Mouse (Mus musculus) right cerebral cortex, adult 18-20 months (tissue): ENCODE measurements around the gene Fgf14.
"Not testable (repeated sequence)": the region's sequence is repeated elsewhere in the genome, so short reads cannot be mapped to it uniquely, and the experiment has no call there.

Source experiments
- DNase-seq: peaks from one replicate; pipeline ENCODE4 v3.0.0; 2022; ENCODE audit warnings: mixed read lengths

The Fgf14 gene

GRCm38 (mm10) chr14:124191913-124192814 lies 484.8 kb downstream of the Fgf14 start:
- DNase-seq: peak; percentile 56

DNA sequence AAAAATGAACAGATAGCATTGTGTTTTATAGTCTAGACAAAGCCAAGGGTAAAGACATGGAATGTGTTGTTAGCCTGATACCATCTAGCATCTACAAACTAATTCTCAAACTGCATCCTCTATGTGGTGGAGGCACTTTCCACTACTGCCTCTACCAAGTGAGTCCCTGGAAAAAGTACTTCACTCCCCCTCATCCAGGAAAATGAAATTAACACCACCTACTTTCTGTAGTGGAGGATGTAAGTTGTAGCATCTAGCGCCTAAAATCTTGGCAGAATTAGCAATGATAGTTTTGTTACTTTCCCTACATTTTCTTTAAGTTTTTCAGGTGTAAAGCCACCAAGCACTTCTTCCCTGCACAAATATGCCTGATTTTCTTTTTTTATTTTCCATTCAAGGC lies 496.7 kb downstream of the Fgf14 start:
- no peak for DNase-seq

DNA sequence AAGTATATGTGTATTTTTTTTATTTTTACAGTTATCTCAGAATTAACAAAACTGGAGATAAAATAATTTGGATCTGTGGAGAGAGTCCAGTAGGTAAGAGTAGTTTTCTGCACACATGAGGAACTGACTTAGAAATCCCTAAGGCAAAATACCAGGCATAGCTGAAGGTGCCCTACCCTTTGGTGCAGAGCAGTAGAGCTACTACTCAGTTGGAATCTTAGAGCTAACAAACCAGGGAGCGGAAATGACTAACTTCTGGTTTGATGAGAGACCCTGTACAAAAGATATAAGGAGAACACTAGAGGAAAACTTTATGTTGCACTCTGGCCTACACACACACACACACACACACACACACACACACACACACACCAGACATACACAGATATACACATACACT lies 502.8 kb downstream of the Fgf14 start:
- DNase-seq: no peak

- DNase-seq: peak; percentile 7
These were observed 513.2 kb downstream of the Fgf14 start for GRCm38 (mm10) chr14:124163618-124164185.

DNA sequence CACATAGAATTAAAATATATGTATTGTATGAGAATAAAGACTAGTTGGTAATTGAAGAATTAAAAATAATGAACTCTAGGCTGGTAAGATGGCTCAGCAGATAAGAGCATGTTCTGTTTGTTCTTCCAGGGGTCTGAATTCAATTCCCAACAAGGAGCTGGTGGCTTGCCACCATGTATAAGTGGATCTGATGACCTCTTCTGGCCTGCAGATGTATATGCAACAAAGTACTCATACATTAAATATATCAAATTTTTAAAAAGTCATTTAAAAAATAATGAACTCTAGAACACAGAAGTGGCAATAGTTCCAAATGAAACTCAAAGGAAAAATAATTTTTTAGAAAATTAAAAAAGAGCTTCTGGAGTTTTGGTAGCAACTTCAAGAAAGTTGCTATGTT lies 529.5 kb downstream of the Fgf14 start:
- DNase-seq: no peak

- DNase-seq: no peak
These were observed 569.6 kb downstream of the Fgf14 start for GRCm38 (mm10) chr14:124107205-124107873.

DNA sequence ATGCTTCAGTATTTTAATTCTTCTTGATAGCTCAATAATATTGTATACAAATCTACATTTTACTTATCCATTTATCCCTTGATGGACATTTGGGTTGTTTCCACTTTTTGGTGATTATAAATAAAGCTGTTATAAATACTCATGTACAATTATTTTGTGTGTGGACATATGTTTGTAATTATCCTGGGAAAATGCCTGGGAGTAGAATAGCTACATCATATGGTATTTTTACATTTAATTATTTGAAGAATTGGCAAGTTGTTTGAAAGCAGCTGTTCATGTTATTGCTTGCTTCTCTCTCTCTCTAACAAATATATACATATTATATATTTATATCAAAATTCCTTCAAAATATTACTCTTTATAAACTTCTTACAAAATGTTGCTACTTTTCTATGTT lies 593.8 kb downstream of the Fgf14 start:
- no peak for DNase-seq

DNA sequence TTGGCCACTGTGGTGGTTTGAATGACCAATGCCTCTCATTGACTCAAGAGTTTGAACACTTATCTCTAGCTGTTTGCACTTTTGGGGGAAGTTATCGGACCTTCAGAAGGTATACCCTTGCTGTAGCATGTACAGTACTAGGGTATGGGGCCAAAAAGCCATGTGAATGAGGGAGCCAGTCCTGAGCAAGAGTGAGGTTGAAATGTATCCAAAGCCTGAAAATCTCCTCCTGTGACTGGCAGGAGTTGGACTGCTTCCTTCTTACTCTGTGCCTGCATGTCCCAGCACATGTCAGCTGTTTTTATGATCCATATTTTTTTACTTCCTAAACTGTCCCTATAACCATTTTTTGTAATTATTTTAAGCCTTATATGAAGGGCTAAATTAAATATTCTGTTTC lies 632.9 kb downstream of the Fgf14 start:
- no peak for DNase-seq

DNA sequence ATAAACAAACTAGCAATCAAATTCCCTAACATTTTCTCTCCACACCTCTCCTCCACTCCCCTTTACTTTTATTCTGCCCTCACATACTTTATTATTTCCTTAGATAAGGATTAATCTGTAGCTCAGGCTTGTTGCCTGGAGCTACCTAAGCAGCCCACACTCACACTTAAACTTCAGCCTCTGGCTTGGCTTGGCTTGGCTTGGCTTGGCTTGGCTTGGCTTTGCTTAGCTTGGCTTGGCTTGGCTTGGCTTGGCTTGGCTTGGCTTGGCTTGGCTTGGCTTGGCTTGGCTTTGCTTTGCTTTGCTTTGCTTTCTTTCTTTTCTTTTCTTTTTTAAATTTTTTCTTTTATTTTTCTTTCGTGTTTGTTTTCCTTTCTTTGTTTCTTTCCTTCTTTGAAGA lies 636.3 kb downstream of the Fgf14 start:
- no peak for DNase-seq

DNA sequence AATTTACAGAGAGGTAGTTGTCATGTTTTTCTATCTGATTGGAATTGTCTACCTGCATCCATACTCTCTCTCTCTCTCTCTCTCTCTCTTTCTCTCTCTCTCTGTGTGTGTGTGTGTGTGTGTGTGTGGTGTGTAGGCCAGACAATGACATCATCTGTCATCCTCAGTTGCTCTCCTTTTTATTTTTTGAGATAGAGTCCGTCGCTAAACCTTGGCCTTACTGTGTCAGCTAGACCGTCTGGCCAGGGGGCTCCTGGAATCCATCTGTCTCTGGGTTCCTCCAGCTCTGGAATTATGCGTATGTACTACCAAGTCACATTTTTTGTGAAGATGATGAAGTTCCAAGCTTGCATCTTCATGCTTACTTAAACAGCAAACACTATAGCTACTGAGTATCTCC lies 639.5 kb downstream of the Fgf14 start:
- DNase-seq: no peak

DNA sequence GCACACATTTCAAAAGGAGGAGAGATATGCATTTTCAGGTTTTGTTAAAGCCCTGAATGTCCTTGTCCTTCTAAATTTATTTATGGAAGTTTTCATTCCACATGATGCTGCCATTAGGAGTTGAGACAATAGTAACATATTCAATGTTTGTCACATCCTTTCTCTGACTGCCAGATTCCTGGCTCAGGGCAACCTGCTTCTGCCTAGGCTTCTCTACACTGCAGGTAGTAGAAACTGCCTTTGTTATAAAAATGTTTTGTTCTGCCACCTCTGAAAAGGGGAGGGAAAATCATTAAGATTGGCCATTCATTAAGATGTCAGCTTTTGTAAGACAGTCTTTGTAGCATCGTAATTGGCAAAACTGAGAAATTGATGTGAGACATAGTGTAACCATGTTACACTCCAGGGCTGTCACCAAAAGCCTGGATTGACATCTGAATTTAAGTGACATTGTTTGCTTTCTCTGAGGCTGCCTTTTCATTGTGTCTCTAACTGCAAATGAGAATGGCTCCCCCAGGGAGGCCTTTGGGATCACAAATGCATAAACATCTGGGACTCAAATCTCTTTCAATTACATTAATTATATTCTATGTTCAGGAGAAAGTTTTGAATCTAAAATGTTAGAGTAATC lies 640.2 kb downstream of the Fgf14 start:
- DNase-seq: no peak

GRCm38 (mm10) chr14:124033302-124033701 lies 643.6 kb downstream of the Fgf14 start:
- not testable (repeated sequence) for DNase-seq

GRCm38 (mm10) chr14:124027886-124028670 lies 648.8 kb downstream of the Fgf14 start:
- no peak for DNase-seq

DNA sequence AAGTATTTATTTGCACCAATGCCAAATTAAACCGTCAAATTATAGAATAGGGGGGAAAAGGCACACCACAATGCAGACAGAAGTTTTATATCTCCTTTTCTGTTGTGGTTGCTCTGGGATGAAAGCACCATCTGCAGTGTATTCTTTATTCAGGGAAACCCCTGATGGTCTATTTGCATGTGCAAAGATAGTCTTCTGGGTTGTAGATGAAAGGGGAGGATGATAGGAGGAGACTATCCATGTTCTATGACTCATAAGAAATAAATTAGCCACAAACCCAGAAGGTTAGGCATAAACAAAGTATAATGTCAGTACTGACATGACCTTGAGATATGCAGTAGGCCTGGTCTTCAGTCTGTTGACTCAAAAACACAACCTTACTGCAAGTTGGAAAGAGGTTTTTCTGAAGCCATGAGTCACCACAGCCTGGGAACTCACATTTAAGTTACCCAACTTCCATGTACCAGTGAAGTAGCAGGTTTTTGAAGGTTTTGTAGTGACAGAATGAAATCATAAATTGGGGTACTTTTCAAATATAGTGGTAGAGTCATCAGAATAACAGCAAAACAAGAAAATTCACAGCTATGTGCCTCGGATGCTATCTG lies 686.2 kb downstream of the Fgf14 start:
- DNase-seq: peak; percentile 12

DNA sequence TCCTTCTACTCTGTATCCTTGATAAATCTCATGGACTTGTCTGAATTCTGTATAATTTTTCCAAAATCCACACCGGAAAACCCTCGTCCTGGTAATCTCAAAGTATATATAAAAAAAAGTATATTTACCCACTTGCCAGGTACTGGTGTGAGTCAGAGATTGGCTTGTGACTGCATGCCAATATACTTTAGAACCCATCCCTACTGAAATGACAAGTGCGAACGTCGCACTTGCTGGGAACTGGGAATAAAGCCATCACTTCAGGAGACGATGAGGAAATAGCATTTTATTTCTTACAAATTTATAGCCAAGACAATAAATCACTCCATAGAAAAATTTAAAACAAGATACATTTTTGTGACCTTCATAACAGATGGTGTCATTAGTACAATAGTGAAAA lies 708.9 kb downstream of the Fgf14 start:
- DNase-seq: no peak

DNA sequence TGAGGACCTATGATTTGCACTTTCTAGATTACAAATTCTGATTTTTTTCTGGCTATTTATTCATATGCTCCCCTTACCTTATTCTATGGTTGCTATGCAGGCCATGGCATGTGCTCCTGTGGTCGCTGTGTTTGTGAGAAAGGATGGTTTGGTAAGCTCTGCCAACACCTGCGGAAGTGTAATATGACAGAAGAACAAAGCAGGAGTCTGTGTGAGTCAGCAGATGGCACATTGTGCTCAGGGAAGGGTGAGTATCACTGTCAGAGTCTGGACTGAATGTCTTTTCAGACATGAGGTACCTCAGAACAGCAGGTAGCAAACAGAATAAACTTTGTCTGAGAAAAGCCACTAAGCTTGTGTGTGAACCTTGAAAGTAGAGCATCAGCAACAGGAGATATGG lies 710.4 kb downstream of the Fgf14 start:
- no peak for DNase-seq
